Mouse (Mus musculus) gonadal fat pad, adult 2 months (tissue): Measurements from ENCODE around the gene Acsm4. TPM values are rescaled to one million over a fixed set of nuclear protein-coding genes. Genes with fewer than 3 reads are reported as not detected.

Source experiments
- DNase-seq: peaks from one replicate; pipeline ENCODE4 v3.0.0-alpha.2; 2012; ENCODE audit warnings: low read depth
- polyA plus RNA-seq: library from polyadenylated mRNA; depleted of rRNA; stranded (reverse); fragments of >200 nt; gene quantifications from 2 replicates; pipeline ENCODE4 v1.2.3, GENCODE M21; 2012; rRNA removed

Gene Acsm4
- polyA plus RNA-seq, 1 experiment: not detected

DNA sequence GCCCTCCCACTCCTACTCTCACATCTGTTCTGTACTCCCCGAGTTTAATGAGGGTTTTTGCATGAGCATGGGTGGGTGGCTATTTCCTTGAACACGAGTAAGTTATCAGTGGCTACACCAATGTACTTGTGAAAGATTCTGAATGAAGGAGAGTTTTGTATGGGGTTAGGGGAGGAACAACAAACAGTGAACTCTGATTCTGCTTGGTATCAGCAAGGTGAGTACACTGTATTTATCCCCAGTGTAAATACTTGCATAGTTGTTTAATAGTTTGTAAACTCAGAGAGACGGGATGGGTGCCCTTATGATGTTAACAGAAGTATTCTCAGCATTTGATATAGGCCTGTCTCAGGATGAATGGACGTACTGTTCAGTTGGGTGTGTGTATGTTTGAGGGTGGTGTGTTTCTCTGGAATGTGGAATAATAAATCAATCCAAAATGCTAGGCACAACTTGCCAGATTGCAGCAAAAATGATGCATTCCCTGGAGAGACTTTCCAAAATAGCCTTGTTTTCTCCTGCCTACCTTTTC, 72.4 kb downstream of the Acsm4 start:
- no peak for DNase-seq

Other genes starting within 250 kb of the Acsm4 start
- not detected in 2 replicates for gene Gp2, start 230.7 kb upstream of the Acsm4 start, polyA plus RNA-seq
- gene Umod, start 210.7 kb upstream of the Acsm4 start, polyA plus RNA-seq: 1.3 and 1.5 TPM in 2 replicates
- 3.1 and 3.2 TPM in 2 replicates for gene Acsm5, start 170.6 kb upstream of the Acsm4 start, polyA plus RNA-seq
- 0.11 and 0.12 TPM in 2 replicates for gene Pdilt, start 166.5 kb upstream of the Acsm4 start, polyA plus RNA-seq
- 0.01 and 0.30 TPM in 2 replicates for gene Acsm2, start 135.7 kb upstream of the Acsm4 start, polyA plus RNA-seq
- 0.19 TPM in 1 of 2 replicates, not detected in the other for gene Acsm1, start 83.0 kb upstream of the Acsm4 start, polyA plus RNA-seq
- gene Thumpd1, start 30.8 kb downstream of the Acsm4 start, polyA plus RNA-seq: 17.9 and 18.6 TPM in 2 replicates
- gene Acsm3, start 70.9 kb downstream of the Acsm4 start, polyA plus RNA-seq: 1.2 and 2.3 TPM in 2 replicates
- gene Rexo5, start 104.0 kb downstream of the Acsm4 start, polyA plus RNA-seq: 5.3 and 5.6 TPM in 2 replicates
- gene Eri2, start 104.0 kb downstream of the Acsm4 start, polyA plus RNA-seq: 2.6 and 2.8 TPM in 2 replicates
- 3.0 and 3.2 TPM in 2 replicates for gene Lyrm1, start 205.8 kb downstream of the Acsm4 start, polyA plus RNA-seq
- 8.4 and 9.4 TPM in 2 replicates for gene Dcun1d3, start 206.3 kb downstream of the Acsm4 start, polyA plus RNA-seq